Mouse (Mus musculus) mature B cell (primary cell): ENCODE data around the gene Diaph3.

Experiments
- in situ Hi-C: fragments of 300-500 bp; cut with MboI; formaldehyde crosslinking; loops from 2 replicates; pipeline ENCODE4 v1.14.3; 2019

Gene Diaph3

DNA sequence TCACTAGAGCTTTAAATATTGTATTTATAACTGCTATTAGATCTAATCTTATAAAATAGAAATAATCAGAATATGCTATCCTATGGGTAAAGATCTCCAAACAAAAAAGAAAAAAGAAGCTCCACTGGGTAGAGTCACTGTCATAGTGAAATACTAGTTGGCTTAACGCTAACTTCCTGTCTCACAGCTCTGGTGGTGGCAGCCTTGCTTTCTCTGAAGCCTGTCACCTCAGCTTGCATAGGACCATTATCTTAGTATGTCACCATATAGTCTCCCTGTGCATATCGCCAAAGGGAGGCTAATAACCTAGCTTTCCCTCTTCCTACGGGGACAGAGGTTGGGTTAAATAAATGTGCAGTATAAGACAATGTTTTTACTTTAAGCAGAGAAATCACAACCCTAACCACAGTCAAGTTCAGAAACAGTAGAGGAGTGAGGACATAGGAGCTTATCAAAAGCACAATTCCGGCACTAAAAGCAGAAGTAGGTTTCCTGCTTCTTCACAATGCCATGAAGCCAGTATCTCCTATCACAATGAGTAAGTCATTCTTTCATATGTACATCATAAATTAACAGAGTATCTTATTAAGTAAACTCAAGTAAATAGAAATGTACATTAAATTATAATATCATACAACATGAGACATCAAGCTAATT is 293.8 kb downstream of the Diaph3 start:
- in situ Hi-C loops: no loop called here

DNA sequence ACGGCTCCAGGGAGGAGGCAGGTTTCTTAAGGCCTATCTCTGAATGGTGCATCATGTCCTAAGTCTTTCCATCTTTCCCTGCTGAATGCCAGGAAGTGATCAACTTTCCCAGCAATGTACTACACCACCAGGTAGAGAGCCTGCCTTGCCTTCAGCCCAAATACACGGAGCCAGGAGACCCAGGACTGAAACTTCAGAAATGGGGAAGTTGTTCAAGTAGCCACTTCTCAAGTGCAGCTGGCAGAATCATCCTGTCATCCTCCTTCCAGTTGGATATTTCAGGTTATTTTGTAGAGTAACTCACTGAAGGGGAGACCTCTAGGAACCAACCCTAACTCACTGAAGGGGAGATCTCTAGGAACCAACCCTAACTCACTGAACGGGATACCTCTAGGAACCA is 297.0 kb downstream of the Diaph3 start:
- in situ Hi-C loops: no loop called here

DNA sequence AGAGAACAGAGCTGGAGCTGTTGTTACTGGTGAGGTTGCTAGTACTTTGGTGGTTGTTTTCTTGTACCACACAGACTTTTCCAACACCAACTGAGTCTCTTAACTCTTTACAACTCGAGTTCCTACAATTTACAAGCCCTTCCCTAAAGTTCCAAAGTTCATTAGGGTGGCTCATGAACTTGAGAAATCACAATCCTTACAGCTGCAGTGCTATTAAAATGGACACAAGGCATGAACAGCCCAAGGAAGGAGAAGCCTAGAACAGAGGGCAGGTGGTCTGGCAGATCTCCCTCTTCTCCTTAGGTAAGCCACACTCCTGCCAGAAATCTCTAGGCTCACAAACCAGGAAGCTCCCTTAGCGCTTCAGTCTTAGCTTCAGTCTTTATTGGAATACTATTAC is 303.4 kb downstream of the Diaph3 start:
- in situ Hi-C loops: no loop called here

DNA sequence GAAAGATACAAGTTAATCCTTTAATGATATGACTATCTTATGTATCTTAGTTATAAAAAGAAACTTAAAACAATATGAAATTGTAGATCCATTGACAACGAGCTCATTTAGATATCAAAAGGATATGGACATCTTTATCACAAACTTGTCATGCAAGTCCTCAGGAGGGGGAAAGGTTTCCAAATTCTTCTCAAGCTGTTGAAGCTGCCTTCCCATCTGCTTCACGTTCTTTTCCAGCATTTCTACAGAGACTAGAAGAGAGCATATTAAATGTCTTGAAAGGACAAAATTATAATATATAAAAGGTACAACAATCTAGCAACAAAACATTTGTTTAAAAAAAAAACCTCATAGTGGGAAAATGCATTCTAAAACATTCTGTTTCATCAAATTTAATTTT is 306.2 kb downstream of the Diaph3 start:
- in situ Hi-C loops: no loop called here

GRCm38 (mm10) chr14:86834269-86834668 is 306.8 kb downstream of the Diaph3 start:
- in situ Hi-C loops: no loop called here

GRCm38 (mm10) chr14:86833003-86833402 is 308.0 kb downstream of the Diaph3 start:
- in situ Hi-C loops: no loop called here

- in situ Hi-C loops: no loop called here
Measured at GRCm38 (mm10) chr14:86816246-86816645, 324.8 kb downstream of the Diaph3 start.

DNA sequence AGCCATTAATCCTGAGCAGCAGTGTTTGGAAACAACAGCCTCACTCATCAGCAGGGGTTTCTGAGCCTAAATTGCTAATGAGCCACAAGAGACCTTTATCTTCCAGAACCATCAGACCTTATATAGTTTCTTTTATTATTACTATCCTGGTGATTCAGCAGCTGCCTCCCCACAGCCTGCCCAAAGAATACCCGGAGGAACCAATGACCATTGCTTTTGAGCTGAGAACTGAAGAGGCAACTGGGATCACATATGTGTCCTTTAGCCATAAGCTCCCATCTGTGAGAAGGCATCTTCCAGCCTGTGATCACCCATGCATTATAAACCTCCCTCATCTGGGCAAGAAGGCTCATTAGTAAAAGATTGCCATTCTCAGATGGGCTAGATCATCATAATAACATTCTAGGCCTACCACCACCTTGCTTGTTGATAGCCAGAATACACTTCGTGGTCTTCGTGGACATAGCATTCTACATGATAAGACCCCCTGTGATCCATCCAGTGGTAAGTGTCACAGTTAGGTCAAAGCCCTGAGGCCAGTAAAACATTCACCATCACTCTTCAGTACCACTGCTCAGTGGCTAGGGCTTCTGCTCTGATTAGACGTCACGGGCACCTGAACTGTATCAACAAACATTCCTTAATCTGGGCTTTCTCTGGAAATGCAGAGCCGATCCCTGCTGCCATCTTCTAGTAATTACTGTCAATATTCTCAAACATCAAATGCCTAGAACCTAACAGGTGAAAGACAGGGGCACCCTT is 352.0 kb downstream of the Diaph3 start:
- in situ Hi-C loops: no loop called here

- in situ Hi-C loops: no loop called here
Measured at GRCm38 (mm10) chr14:86786866-86787265, 354.2 kb downstream of the Diaph3 start.

DNA sequence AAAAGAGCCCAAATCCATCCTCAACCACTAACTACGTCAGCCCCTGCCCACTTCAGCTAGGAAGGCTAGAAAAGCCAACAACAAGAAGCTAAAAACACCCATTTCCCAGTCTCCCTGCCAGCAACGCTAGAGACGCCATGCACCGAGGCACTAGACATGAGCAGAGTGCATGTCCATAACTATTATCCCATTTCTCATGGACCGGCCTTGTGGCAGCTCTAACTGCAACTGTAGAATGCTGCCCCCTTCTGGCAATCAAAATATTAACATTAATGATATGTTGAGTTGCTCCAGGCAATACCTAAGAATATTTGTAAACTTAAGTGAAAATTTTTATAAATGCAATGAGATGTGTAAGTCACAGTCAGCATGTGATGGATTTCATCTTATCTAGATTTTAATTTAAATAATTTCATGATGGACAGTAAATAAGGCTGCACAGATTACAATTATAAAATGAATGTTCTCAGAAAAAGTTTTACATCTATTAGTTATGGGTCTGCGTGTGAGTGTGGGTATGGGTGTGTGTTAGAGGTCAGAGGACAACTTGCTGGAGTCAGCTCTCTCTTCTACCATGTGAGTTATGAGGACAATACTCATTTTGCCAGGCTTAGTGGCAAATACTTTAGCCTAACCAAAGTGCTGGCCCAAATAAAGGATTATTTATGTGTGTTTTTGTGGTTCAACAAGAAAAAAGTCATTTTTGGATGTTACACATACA is 359.3 kb downstream of the Diaph3 start:
- in situ Hi-C loops: no loop called here

- in situ Hi-C loops: no loop called here
Measured at GRCm38 (mm10) chr14:86773311-86773710, 367.7 kb downstream of the Diaph3 start.

DNA sequence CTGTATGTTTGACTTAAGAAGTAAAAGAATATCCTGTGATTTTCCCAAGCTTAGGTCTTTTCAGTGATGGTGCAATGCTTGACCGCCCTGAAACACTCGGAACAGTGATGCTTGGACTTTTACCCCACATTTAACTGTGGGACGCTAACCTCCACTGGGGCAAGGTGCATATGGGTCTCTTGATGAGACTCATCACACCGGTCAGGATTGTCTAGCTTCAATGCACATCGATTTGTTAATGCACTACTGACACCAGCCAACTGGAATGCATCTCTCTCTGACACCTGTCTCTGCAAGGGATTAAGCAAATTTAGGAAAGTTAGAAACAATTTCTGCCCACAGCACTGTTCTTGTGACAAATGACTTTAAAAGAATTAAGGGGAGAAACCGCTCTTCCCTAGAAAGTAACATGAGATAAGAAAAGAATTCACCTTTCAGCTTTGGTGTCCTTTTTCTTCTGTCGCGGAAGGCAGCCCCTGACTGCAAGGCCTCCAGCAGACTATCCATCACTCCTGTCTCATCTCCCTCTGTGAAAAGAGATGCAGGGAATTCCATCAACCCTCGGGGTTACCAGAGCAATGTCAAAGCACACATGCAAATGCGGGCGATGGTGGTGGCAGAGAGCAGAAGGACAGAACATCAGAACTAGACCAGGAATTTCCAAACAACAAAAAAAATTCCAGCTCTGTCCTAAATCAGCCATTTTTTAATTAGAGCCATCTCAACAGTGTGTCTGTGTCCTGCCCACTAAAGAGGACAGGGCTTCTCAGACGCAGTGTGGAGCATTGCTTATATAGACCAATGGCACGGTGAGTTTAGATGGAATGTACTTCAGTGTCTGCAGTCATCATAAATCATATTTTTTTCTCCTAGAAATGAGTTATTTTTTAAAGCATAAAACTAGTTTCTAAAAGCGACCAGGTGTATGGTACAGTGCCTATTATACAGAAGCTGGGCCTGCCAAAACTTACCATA is 368.6 kb downstream of the Diaph3 start:
- in situ Hi-C loops: no loop called here

DNA sequence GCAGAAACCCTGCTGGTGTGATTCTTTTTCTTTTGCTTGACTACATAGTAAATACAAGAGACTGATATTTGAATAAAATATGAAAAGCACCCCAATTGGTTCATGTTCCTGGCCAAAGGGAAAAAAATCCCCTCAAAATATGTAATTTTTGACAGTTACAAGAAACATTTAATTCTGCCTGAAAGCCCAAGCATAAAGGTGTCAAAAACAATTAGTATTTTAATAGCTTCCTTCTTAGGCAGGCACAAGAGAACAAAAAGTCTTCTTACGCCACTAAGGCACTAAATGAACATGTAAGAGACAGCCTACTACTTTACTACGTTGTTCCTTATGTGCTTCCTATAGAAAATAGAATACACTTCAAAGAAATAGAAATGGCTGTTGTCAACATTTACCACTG is 376.7 kb downstream of the Diaph3 start:
- in situ Hi-C loops: no loop called here

- in situ Hi-C loops: no loop called here
Measured at GRCm38 (mm10) chr14:86757604-86758520, 383.2 kb downstream of the Diaph3 start.

DNA sequence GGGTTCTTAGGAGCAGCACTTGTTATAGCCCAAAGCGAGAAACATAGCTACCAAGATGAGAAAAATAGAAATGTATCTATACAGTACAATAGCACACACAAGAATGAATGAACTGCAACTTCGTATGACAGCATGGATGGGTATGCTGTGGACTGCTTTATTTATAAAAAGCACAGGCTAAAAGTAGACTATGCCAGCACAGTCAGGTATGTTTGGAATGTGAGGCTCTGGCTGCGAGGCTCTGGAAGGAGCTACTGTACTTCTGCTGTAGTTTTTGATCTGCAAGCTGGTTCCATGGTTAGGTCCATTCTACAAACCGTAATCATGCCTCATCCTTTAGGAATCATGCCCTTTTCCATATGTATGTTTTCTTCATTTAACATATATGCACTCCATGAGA is 383.9 kb downstream of the Diaph3 start:
- in situ Hi-C loops: no loop called here

GRCm38 (mm10) chr14:86750351-86750750 is 390.7 kb downstream of the Diaph3 start:
- in situ Hi-C loops: no loop called here

DNA sequence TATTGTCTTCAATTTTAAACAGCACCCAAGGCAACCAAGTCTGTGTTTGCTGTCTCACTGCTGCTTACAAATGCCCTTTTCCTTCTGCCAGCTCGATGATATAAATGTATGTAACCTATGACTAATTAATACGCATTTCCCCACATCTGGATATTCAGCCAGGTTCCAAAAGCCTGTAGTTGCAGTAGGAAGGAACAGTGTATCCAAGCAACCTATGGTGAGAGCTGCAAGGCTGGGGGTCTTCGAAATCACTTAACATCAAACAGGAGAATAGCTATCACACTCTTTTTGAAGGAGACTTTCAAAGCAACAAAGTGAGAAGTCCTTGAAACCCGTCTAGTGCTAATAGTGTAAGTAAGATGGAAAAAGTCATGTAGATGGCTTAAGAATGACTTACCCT is 391.6 kb downstream of the Diaph3 start:
- in situ Hi-C loops: no loop called here

DNA sequence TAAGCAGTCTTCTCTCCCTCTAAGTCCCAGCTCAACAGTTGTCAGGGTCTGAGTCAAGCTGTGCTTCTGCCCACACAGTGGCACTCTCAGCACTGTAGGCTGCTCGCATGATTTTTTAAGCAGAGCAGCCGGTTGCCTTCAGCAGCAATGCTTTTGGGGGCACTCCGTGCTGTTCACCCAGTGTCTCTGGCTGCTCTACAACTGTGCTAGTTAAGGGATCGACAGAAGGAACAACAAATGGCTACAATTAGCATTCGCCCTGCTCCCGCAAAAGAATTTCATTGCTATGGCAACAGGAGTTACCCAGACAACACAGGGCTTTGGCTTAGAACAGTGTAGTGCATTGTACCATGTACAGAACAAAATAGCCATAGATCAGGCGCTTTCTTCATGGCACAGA is 392.2 kb downstream of the Diaph3 start:
- in situ Hi-C loops: no loop called here

DNA sequence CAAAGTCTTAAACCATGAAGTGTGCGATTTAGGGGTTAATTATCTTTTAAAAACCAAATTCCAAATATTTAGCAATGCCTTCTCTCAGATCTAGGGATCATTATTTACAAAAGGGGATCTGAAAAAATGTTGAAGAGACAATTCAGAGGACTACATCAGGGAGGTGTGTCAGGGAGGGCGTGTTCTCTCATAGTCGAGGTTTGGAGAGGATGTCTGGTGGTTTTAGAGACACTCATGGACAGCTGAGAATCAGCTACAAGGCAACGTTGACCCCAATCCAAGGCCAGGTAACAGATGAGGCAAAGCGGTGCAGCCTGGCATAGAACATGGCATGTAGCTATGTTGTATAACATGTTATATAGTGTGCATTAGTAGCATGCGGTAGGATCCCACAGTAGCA is 396.5 kb downstream of the Diaph3 start:
- in situ Hi-C loops: no loop called here

DNA sequence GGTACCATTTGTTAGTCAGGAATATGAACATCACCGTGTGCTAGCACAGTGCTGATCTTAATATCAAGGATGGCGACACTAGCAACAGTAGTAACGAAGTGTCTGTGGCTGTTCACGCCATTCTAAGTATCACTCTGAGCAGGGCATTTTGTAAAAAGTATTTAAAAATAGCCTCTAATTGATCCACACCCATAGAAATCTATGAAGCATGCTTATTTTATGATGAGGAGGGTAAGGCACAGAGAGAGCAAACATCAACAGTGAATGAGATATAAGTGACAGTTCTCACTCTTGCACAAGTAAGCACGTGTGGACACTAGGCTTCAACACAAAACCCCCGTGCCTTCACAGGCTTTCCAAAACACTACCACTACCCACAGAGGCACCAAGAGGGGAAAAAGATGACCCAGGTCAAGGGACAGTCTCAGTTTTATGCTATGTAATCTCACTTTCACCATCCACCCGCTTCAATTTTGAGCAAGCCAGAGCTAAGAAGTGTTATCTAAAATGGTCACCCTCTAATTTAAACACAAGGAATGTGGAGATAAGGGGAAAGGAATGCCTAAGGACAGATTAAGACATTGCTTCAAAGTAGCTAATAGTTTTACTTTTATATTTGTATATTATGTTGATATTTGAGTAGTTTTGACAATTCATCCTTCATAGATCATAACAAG is 399.0 kb downstream of the Diaph3 start:
- in situ Hi-C loops: no loop called here
